Mouse (Mus musculus): ENCODE measurements around the gene Ms4a4d.

GRCm38 (mm10) chr19:11536593-11536992 lies at the start of gene Ms4a4d:
- TF ChIP-seq CTCF (IDR thresholded peaks at IDR 0.05; ENCODE audit: extremely low read depth, insufficient read depth, insufficient read length, insufficient replicate concordance) (no peak), POLR2A (IDR thresholded peaks at IDR 0.05; ENCODE audit: low read depth, low read length) (no peak)
